Mouse (Mus musculus) heart, embryonic 11.5 days (tissue): ENCODE results near the gene Tmem223. TPM values are rescaled to one million over a fixed set of nuclear protein-coding genes. Genes with fewer than 3 reads are reported as not detected.

ENCODE experiments used
- ATAC-seq: fragments of 200-750 bp; cut with Nextera tagmentation; replicated peaks from 2 replicates; pipeline ENCODE4 v1.8.0; 2017; ENCODE audit warnings: moderate library complexity; ENCODE audit not compliant: insufficient number of reproducible peaks, low FRiP score, low TSS enrichment
- H3K27ac ChIP-seq: fragments of 300-500 bp; sonication (generic); 2 replicates; pipeline ENCODE4 v1.5.1; 2014; ENCODE audit warnings: mild to moderate bottlenecking, low read depth, low read length
- H3K27me3 ChIP-seq: fragments of 300-500 bp; sonication (generic); 2 replicates; pipeline ENCODE4 v1.6.1; 2014; ENCODE audit warnings: mild to moderate bottlenecking, low read length, mixed read lengths; ENCODE audit not compliant: control insufficient read depth, insufficient read depth
- H3K36me3 ChIP-seq: fragments of 300-500 bp; sonication (generic); 2 replicates; pipeline ENCODE4 v1.6.1; 2014; ENCODE audit warnings: mild to moderate bottlenecking, low read length, moderate library complexity, mixed read lengths; ENCODE audit not compliant: control insufficient read depth, insufficient read depth
- H3K4me1 ChIP-seq: fragments of 300-500 bp; sonication (generic); 2 replicates; pipeline ENCODE4 v1.6.1; 2014; ENCODE audit warnings: low read length; ENCODE audit not compliant: control insufficient read depth, insufficient read depth
- H3K4me2 ChIP-seq: fragments of 300-500 bp; sonication (generic); 2 replicates; pipeline ENCODE4 v1.6.1; 2014; ENCODE audit warnings: mild to moderate bottlenecking, moderate library complexity
- H3K4me3 ChIP-seq: fragments of 300-500 bp; sonication (generic); 2 replicates; pipeline ENCODE4 v1.5.1; 2014; ENCODE audit warnings: low read depth, low read length
- H3K9ac ChIP-seq: fragments of 300-500 bp; sonication (generic); 2 replicates; pipeline ENCODE4 v1.6.1; 2014; ENCODE audit warnings: mild to moderate bottlenecking, low read depth, low read length, moderate library complexity
- H3K9me3 ChIP-seq: fragments of 300-500 bp; sonication (generic); replicated peaks from 2 replicates; pipeline ENCODE4 v1.6.1; 2016; ENCODE audit warnings: low read length; ENCODE audit not compliant: control insufficient read depth
- WGBS: fragments of 180-500 bp; shearing (Covaris S2); extraction: QIAGEN DNeasy Blood & Tissue Kit; methylation state at CpG from one replicate; pipeline ENCODE4 v1.1.7; 2014; ENCODE audit not compliant: insufficient replicate concordance; 5-methylcytosine and 5-hydroxymethylcytosine counted together
- polyA plus RNA-seq: library from polyadenylated mRNA; unstranded; fragments of >200 nt; fragmentation: Nextera tagmentation; extraction: Ambion mirVana; gene quantifications from 2 replicates; pipeline ENCODE4 v1.2.1, GENCODE M21; 2014

Gene Tmem223
- polyA plus RNA-seq, 1 experiment from 2014 or later: 150 TPM

DNA sequence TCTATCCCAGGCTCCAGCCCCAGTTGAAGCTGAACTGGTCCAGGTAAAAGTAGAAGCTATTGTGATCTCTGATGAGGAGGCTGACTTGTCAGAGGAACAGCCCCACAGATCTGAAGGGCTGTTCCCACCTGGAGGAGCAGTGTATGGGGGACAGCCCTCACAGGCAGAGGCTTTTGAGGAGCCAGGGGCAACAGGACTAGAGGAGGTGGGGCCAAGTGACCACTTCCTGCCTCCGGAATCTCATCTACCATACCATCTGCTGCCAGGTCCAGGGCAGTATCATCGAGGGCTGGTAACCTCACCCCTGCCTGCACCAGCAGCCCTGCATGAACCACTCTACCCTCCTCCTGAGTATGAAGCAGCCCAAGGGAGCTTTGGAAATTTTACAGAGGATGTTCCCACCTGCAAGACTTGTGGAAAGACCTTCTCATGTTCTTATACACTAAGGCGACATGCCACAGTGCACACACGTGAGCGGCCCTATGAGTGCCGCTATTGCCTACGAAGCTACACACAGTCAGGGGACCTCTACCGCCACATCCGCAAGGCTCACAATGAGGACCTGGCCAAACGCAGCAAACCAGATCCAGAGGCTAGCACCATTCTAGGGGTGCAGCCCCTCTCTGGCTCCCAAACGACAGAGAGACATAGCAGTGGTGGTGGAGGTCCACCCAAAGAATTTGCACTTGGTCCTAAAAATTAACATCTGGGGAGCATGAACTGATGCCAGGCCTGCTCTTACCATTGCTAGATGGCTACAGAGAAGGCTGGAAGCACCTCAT lies 33.3 kb downstream of the Tmem223 start:
- Histone ChIP-seq H3K9me3 (no peaks in the 10 kb centered on the region), H3K27ac (no peak overlapping the region), H3K36me3 (peaks cover 4% of the 10 kb centered on the region), H3K9ac (no peak overlapping the region), H3K4me2 (no peak overlapping the region), H3K27me3 (no peaks in the 10 kb centered on the region), H3K4me1 (peaks cover 3% of the 10 kb centered on the region; the same call in 1 of the 2 replicates), H3K4me3 (no peak overlapping the region)
- no peak for ATAC-seq
- WGBS: 85% methylated on average over 11 of the region's 11 CpGs

DNA sequence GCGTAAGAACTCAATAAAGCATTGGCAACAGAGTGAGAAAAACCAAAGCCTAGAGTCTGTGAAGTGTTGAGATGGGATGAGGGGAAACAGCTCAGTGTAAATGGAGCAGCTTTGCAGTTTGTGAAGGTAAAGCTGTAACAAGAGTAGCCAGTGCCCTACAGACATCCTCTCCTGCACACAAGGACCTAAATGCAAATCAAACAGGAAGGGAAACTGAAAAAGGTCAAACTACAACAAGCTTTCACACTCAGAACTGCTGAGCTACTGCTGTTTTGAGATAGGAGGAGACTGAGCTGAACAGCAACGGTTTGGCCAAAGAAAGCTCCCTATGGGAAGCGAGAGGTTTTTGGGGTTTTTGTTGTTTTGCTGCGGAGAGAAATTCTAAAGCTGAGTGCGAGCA lies 36.0 kb downstream of the Tmem223 start:
- H3K27ac ChIP-seq: no peak overlapping the region
- H3K4me1 ChIP-seq: peaks cover 3% of the 10 kb centered on the region; the same call in 1 of the 2 replicates
- ATAC-seq: no peak
- H3K9me3 ChIP-seq: no peaks in the 10 kb centered on the region
- peaks cover 10% of the 10 kb centered on the region for H3K36me3 ChIP-seq
- H3K9ac ChIP-seq: no peak overlapping the region
- H3K4me2 ChIP-seq: no peak overlapping the region
- WGBS: 92% methylated on average over 5 of the region's 5 CpGs
- no peaks in the 10 kb centered on the region for H3K27me3 ChIP-seq
- H3K4me3 ChIP-seq: no peak overlapping the region

DNA sequence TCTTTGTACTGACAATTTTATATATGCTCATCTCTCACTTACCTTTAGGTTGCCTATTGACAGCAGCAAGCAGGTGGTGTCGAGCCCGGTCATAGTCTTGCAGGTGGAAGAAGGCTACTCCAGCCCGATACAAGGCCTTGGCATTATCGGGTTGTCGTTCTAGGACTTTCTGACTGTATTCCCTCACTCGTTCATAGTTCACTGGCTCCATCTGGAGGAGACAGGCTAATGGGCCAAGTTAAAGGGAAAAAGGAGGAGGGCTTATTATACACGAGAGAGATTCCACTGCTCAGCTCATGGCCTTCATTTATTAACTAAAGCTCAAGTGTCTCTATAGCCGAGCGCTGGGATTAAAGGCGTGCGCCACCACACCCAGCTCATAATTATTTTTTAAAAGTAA lies 45.0 kb downstream of the Tmem223 start:
- H3K4me3 ChIP-seq: no peak overlapping the region
- no peaks in the 10 kb centered on the region for H3K27me3 ChIP-seq
- peaks cover 9% of the 10 kb centered on the region for H3K36me3 ChIP-seq
- H3K9ac ChIP-seq: no peak overlapping the region
- no peak overlapping the region for H3K4me2 ChIP-seq
- peaks cover 7% of the 10 kb centered on the region for H3K4me1 ChIP-seq
- WGBS: 85% methylated on average over 11 of the region's 11 CpGs
- no peak overlapping the region for H3K27ac ChIP-seq
- no peak for ATAC-seq
- H3K9me3 ChIP-seq: no peaks in the 10 kb centered on the region

DNA sequence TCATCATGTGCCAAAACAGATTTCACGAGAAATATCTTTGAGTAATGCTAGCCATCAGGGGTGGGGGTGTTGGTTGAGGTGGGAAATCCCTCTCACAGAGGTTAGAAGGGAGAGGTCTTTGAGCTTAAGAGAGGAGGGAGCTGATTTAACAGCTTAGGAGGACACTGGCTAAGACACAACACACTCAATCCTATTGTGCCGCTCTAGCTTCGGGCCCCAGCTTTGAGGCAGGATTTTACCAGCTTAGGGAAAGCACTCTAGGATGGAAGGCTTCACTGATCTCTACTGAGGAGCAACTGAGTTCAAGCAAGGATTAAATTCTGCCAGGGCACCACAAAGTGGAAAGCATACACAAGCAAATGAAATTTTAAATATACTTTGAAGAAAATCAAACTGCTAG lies 46.2 kb downstream of the Tmem223 start:
- Histone ChIP-seq H3K9ac (peak overlapping the region; percentile 29), H3K4me2 (peak overlapping the region; percentile 0; the same call in 1 of the 2 replicates), H3K9me3 (no peaks in the 10 kb centered on the region), H3K36me3 (peaks cover 9% of the 10 kb centered on the region), H3K27ac (no peak overlapping the region), H3K4me1 (peaks cover 10% of the 10 kb centered on the region), H3K4me3 (no peak overlapping the region), H3K27me3 (no peaks in the 10 kb centered on the region)
- ATAC-seq: no peak
- WGBS: 79% methylated on average over 3 of the region's 3 CpGs

DNA sequence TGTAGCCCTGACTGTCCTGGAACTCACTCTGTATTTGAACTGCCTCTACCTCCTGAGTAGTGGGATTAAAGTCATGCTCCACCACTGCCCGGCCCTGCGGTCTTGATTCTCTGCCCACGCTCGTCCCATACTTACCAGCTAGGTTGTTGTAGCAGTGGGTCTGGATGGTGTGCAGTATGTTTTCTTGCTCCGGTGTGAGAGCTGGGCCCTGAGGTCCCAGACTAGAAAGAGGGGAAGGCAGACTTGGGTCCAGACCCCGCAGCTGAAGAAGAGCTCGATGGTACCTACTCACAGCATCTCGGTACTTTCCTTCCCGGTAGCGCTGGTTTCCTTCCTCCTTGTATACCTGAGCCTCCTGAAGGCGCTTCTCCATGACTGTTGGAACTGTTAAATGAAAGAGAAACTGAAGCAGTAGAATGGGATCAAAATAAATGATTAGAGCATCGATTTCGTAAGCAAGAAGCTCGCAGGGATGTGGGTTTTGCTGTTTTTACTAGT lies 47.6 kb downstream of the Tmem223 start:
- Histone ChIP-seq H3K27ac (peak overlapping the region; percentile 100), H3K4me2 (peak overlapping the region; percentile 97), H3K9me3 (no peaks in the 10 kb centered on the region), H3K9ac (peak overlapping the region; percentile 99), H3K36me3 (peaks cover 8% of the 10 kb centered on the region), H3K4me3 (peak overlapping the region; percentile 100), H3K27me3 (no peaks in the 10 kb centered on the region), H3K4me1 (peaks cover 17% of the 10 kb centered on the region)
- no peak for ATAC-seq
- WGBS: 26% methylated on average over 14 of the region's 14 CpGs

DNA sequence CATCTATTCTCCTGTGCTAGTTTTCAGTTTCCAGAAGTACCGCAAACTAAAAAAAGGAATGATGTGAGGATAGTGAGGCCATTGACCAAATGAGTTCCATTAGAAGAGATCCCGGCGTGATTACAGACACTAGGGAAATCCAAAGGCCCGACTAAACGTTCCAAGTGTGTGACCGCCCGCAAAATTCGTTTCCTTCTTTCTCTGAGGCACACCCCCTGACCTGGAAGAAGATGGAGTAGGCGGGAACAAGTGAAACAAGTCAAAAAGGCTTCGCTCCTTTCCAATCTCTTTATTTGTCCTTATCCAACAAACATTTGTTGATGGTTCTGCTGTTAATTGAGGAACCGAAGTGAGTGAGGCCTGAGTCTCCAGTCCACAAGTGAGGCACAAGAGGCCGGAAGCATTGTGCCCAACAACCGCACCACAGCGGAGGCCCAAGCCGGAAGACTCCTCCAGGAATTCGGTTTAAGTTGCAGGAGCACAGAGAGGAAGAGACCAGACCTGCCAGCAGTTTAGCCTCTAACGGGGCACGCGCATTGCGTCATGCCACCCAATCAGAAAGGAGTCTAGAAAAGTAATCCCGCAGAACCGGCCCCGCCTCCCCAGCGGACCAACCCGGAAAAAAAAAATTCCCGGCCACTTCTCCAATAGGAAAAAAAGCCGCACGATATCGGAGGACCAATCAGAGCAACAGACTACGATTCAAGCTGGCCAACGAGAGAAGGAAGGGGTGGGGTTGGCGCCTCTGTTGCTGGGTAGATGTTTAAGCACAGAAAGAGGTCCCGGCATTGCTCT lies 48.2 kb downstream of the Tmem223 start, which contains the start of gene Ttc9c:
Gene Ttc9c (minus strand): TSS at position 533 of the 795 bp plus-strand sequence.
- no peaks in the 10 kb centered on the region for H3K27me3 ChIP-seq
- H3K4me3 ChIP-seq: peak within 1 kb of the TSS; percentile 100
- peaks cover 14% of the 10 kb centered on the region for H3K36me3 ChIP-seq
- H3K4me1 ChIP-seq: peaks cover 17% of the 10 kb centered on the region
- ATAC-seq: peak; percentile 87
- under 1% methylated on average over 33 of the region's 33 CpGs for WGBS
- peak within 1 kb of the TSS; percentile 99 for H3K9ac ChIP-seq
- no peaks in the 10 kb centered on the region for H3K9me3 ChIP-seq
- peak within 1 kb of the TSS; percentile 100 for H3K27ac ChIP-seq
- H3K4me2 ChIP-seq: peak within 1 kb of the TSS; percentile 97

DNA sequence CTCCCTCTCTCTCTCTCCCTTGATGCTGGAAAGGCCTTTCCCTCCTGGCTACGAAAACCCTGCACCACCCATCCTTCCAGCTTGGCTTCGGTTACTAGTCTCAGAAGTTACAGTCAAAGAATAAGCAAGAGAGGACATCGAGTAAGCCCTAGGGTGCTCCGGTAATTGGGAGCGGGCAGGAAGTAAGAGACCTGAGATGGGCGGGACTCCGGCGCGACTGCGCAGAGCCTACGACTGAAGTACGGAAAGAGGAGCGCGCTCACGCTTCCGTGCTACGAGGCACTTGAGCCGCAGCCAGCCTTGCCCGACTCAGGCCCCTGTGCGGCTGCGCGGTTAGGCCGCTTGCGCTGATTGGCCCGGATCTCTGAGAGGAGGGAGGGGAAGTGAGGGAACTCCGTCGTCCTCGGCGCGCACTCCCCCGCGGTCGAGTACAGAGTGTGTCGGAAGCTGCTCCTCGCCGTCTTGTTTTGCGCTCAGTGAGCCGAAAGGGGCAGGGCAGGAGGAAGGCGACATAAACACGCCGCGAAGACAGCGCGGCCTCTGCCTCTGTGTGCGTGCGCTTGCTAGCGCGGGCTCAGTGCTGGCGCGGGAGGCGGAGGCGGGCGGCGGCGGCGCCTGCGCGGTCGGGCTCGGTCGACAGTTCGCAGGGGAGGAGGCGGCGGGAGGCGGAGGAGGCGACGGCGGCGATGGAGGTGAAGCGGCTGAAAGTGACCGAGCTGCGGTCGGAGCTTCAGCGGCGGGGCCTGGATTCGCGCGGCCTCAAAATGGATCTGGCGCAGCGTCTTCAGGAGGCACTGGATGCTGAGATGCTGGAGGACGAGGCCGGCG lies 49.0 kb downstream of the Tmem223 start, which contains the start of gene Hnrnpul2:
Gene Hnrnpul2 (plus strand): TSS at position 415 of the 828 bp plus-strand sequence.
- Histone ChIP-seq H3K27me3 (no peaks in the 10 kb centered on the region), H3K4me1 (peaks cover 17% of the 10 kb centered on the region), H3K36me3 (peaks cover 15% of the 10 kb centered on the region), H3K9me3 (no peaks in the 10 kb centered on the region), H3K27ac (peak within 1 kb of the TSS; percentile 100), H3K9ac (peak within 1 kb of the TSS; percentile 99), H3K4me3 (peak within 1 kb of the TSS; percentile 100), H3K4me2 (peak within 1 kb of the TSS; percentile 97)
- under 1% methylated on average over 83 of the region's 83 CpGs for WGBS
- ATAC-seq: peak; percentile 96
